7 mouse cellular contexts compared by ENCODE assay signal in genomic region chr11:29373050-29373395, GRCm38 (mm10). TPM values are rescaled to one million over a fixed set of nuclear protein-coding genes. Genes with fewer than 3 reads are reported as not detected.
DNase-seq lines count a peak whose midpoint lies in the region; ATAC-seq and TF ChIP-seq lines count a peak whose summit lies in the region.

No protein-coding gene starts in this region.

- no peaks in the 10 kb centered on the region for H3K4me1 ChIP-seq in lung, postnatal 0 days (ENCODE audit: insufficient read depth, low read depth, low read length)
- H3K4me1 ChIP-seq in forebrain, embryonic 12.5 days: peaks cover 10% of the 10 kb centered on the region
- peaks cover 6% of the 10 kb centered on the region for H3K4me1 ChIP-seq in limb, embryonic 14.5 days (ENCODE audit: control insufficient read depth, insufficient read depth, low read length)
- H3K4me1 ChIP-seq in stomach, embryonic 15.5 days: no peaks in the 10 kb centered on the region

- H3K27ac ChIP-seq in lung, postnatal 0 days (ENCODE audit: low read length): no peak overlapping the region
- H3K27ac ChIP-seq in forebrain, embryonic 12.5 days: peak overlapping the region; percentile 99; the same call in 1 of the 2 replicates
- H3K27ac ChIP-seq in limb, embryonic 14.5 days (replicated peaks; ENCODE audit: low read depth, low read length): peak overlapping the region; percentile 95
- H3K27ac ChIP-seq in stomach, embryonic 15.5 days: peak overlapping the region; percentile 8; the same call in 1 of the 2 replicates

- H3K27me3 ChIP-seq in lung, postnatal 0 days (replicated peaks; ENCODE audit: insufficient read depth, low read length): no peaks in the 10 kb centered on the region
- no peaks in the 10 kb centered on the region for H3K27me3 ChIP-seq in forebrain, embryonic 12.5 days
- no peaks in the 10 kb centered on the region for H3K27me3 ChIP-seq in limb, embryonic 14.5 days (ENCODE audit: control insufficient read depth, insufficient read depth, low read length)
- no peaks in the 10 kb centered on the region for H3K27me3 ChIP-seq in stomach, embryonic 15.5 days (replicated peaks)

- no peak; the same call in 1 of the 2 replicates for TF ChIP-seq POLR2A in limb, embryonic 14.5 days (IDR thresholded peaks at IDR 0.05; ENCODE audit: borderline replicate concordance, extremely low read depth, insufficient read depth, insufficient read length)

- H3K4me3 ChIP-seq in lung, postnatal 0 days (ENCODE audit: low read depth, low read length): peak overlapping the region; percentile 91
- peak overlapping the region; percentile 83 for H3K4me3 ChIP-seq in forebrain, embryonic 12.5 days (replicated peaks)
- H3K4me3 ChIP-seq in limb, embryonic 14.5 days (replicated peaks; ENCODE audit: low read length): peak overlapping the region; percentile 93
- peak overlapping the region; percentile 90 for H3K4me3 ChIP-seq in stomach, embryonic 15.5 days (replicated peaks)

- TF ChIP-seq EP300 in lung, postnatal 0 days (IDR thresholded peaks at IDR 0.05): no peak

- peak overlapping the region; percentile 62; the same call in 1 of the 2 replicates for H3K9ac ChIP-seq in lung, postnatal 0 days (replicated peaks; ENCODE audit: low read depth)
- H3K9ac ChIP-seq in forebrain, embryonic 12.5 days: peak overlapping the region; percentile 97
- H3K9ac ChIP-seq in limb, embryonic 14.5 days (ENCODE audit: low read depth, low read length, severe bottlenecking): peak overlapping the region; percentile 96
- H3K9ac ChIP-seq in stomach, embryonic 15.5 days: peak overlapping the region; percentile 30; the same call in 1 of the 2 replicates

- 5% methylated on average over 11 of the region's 11 CpGs for WGBS in lung, postnatal 0 days
- 4% methylated on average over 11 of the region's 11 CpGs for WGBS in forebrain, embryonic 12.5 days
- WGBS in limb, embryonic 14.5 days: 2% methylated on average over 11 of the region's 11 CpGs
- 4% methylated on average over 11 of the region's 11 CpGs for WGBS in stomach, embryonic 15.5 days

- no peak for ATAC-seq in lung, postnatal 0 days
- ATAC-seq in forebrain, embryonic 12.5 days (ENCODE audit: low FRiP score): no peak
- ATAC-seq in limb, embryonic 14.5 days (ENCODE audit: low FRiP score, low read depth): no peak
- ATAC-seq in stomach, embryonic 15.5 days (ENCODE audit: insufficient read depth, low FRiP score, low read depth): no peak

- DNase-seq in lung, postnatal 0 days (ENCODE audit: low spot score): no peak
- no peak for DNase-seq in lung, adult 18-20 months
- DNase-seq in limb, embryonic 14.5 days (ENCODE audit: low spot score): no peak
- DNase-seq in adrenal gland, adult 18-20 months (ENCODE audit: low spot score in 2 of 2): no peak
- DNase-seq in c-Kit-positive CD71-positive TER-119-positive erythroid progenitor cells, embryonic 14.5 days (ENCODE audit: low spot score): no peak

- H3K36me3 ChIP-seq in lung, postnatal 0 days (ENCODE audit: insufficient read depth, low read length): no peaks in the 10 kb centered on the region
- peaks cover 5% of the 10 kb centered on the region; the same call in 1 of the 2 replicates for H3K36me3 ChIP-seq in forebrain, embryonic 12.5 days (replicated peaks)
- no peaks in the 10 kb centered on the region for H3K36me3 ChIP-seq in limb, embryonic 14.5 days (ENCODE audit: control insufficient read depth, insufficient read depth, low read length)
- no peaks in the 10 kb centered on the region for H3K36me3 ChIP-seq in stomach, embryonic 15.5 days

- TF ChIP-seq CTCF in lung, postnatal 0 days (IDR thresholded peaks at IDR 0.05): no peak

- H3K9me3 ChIP-seq in lung, postnatal 0 days (ENCODE audit: low read length): no peaks in the 10 kb centered on the region
- no peaks in the 10 kb centered on the region for H3K9me3 ChIP-seq in forebrain, embryonic 12.5 days
- no peaks in the 10 kb centered on the region for H3K9me3 ChIP-seq in limb, embryonic 14.5 days (ENCODE audit: control insufficient read depth, low read length)
- H3K9me3 ChIP-seq in stomach, embryonic 15.5 days: no peaks in the 10 kb centered on the region

- peak overlapping the region; percentile 76 for H3K4me2 ChIP-seq in lung, postnatal 0 days (replicated peaks; ENCODE audit: low read depth, low read length)
- H3K4me2 ChIP-seq in forebrain, embryonic 12.5 days: peak overlapping the region; percentile 51
- peak overlapping the region; percentile 64 for H3K4me2 ChIP-seq in limb, embryonic 14.5 days (replicated peaks; ENCODE audit: low read depth, low read length, severe bottlenecking)
- H3K4me2 ChIP-seq in stomach, embryonic 15.5 days: peak overlapping the region; percentile 64

RNA-seq across cellular contexts. Expression of gene Ccdc88a, which starts 0.4 kb away (rescaled TPM):
- 13.1 and 16.3 TPM in 2 replicates for polyA plus RNA-seq in lung, postnatal 0 days (2015; fragmentation: Nextera tagmentation; extraction: Ambion mirVana)
- polyA plus RNA-seq in forebrain, embryonic 12.5 days (2016; fragmentation: Nextera tagmentation; extraction: Ambion mirVana): 81.8 and 86.6 TPM in 2 replicates
- 11.8 and 16.1 TPM in 2 replicates for polyA plus RNA-seq in limb, embryonic 14.5 days (2012; rRNA removed)
- 31.8 and 36.7 TPM in 2 replicates for polyA plus RNA-seq in limb, embryonic 14.5 days (2014; fragmentation: Nextera tagmentation; extraction: Ambion mirVana)
- 26.9 and 29.6 TPM in 2 replicates for polyA plus RNA-seq in stomach, embryonic 15.5 days (2015; fragmentation: Nextera tagmentation; extraction: Ambion mirVana)
- total RNA-seq in adrenal gland, adult 18-20 months (2021): 10 to 100 TPM in 1 of 2 experiments, 1 to 10 TPM in 1; 9.2 to 10.2 TPM

Comparison
In these comparisons a context has a peak if more than half of its experiments do, and no peak if none do; other contexts are left out.
1. H3K9ac ChIP-seq: peak in every context shown above with its lines; median percentile 97 in forebrain, embryonic 12.5 days; 96 in limb, embryonic 14.5 days; 62 in lung, postnatal 0 days; 30 in stomach, embryonic 15.5 days.